Comparison of ENCODE assay signal across 18 mouse cellular contexts in genomic region chr10:84420589-84420988, GRCm38 (mm10). TPM values are rescaled to one million over a fixed set of nuclear protein-coding genes. Genes with fewer than 3 reads are reported as not detected.
A peak's percentile ranks its signal among the peaks of the same experiment; 100 is the strongest.
DNase-seq lines count a peak whose midpoint lies in the region; TF ChIP-seq lines count a peak whose summit lies in the region.
"Had no signal": no experiment of that assay in that cellular context is flagged by ENCODE, and none has a peak within 500 bp of the region (broad histone marks: within the 10 kb centered on the region; RNA-seq: fewer than 3 reads in every experiment).

No protein-coding gene starts in this region.

- peaks cover 78% of the 10 kb centered on the region for H3K4me1 ChIP-seq in cerebellum, adult 2 months (ENCODE audit: control insufficient read depth, insufficient read depth, low read length)
- H3K4me1 ChIP-seq: intestine, embryonic 15.5 days had no signal

- TF ChIP-seq CTCF in cerebellum, adult 2 months (IDR thresholded peaks at IDR 0.05; ENCODE audit: borderline replicate concordance, insufficient read depth, low read depth, low read length) = no peak

- no peaks in the 10 kb centered on the region for H3K27me3 ChIP-seq in cerebellum, adult 2 months (ENCODE audit: control insufficient read depth, insufficient read depth, low read length)
- H3K27me3 ChIP-seq: CH12.LX; embryonic facial prominence, embryonic 13.5 days; heart, embryonic 12.5 days; intestine, embryonic 15.5 days; Patski had no signal

- H3K27ac ChIP-seq in cerebellum, adult 2 months (ENCODE audit: insufficient read depth, low read length) = peak overlapping the region; percentile 51
- H3K27ac ChIP-seq: embryonic facial prominence, embryonic 13.5 days; heart, adult 2 months; hindbrain, embryonic 10.5 days; hindbrain, embryonic 14.5 days; intestine, embryonic 15.5 days had no signal

- WGBS in cerebellum, adult 2 months = 10% methylated on average over 6 of the region's 6 CpGs

- no peak overlapping the region for H3K4me3 ChIP-seq in cerebellum, adult 2 months (replicated peaks; ENCODE audit: insufficient read depth, low read depth, low read length)
- H3K4me3 ChIP-seq: embryonic facial prominence, embryonic 13.5 days; heart, adult 2 months; heart, embryonic 12.5 days; hindbrain, embryonic 10.5 days; intestine, embryonic 15.5 days had no signal

- DNase-seq in cerebellum, adult 18-20 months = peak; percentile 58 to 65
- DNase-seq in cerebellum, adult 11 months = no peak
- peak; percentile 62 to 78 for DNase-seq in cerebellum, adult 2 months
- DNase-seq in cerebellum, adult 9-11 months = peak; percentile 71
- DNase-seq in right cerebral cortex, postnatal 10 days (ENCODE audit: low spot score in 2 of 2) = no peak
- DNase-seq in kidney, adult 9 months = no peak
- DNase-seq: adrenal gland, postnatal 14 days; gastrocnemius, postnatal 10 days; heart, adult 2 months; kidney, adult 18-20 months had no signal

- TF ChIP-seq POLR2A in cerebellum, adult 2 months (IDR thresholded peaks at IDR 0.05; ENCODE audit: borderline replicate concordance, insufficient read depth, low read length) = no peak

RNA-seq across cellular contexts. Expression of gene Nuak1, which starts 19.8 kb away (rescaled TPM):
- 39.8 and 41.5 TPM in 2 replicates for polyA plus RNA-seq in cerebellum, adult 2 months (2012; rRNA removed)
- polyA plus RNA-seq: activated CD4-positive, CD25-positive, alpha-beta regulatory T cell, adult 4 months had no signal

Comparison
In these comparisons a context has a peak if more than half of its experiments do, and no peak if none do; other contexts are left out.
1. DNase-seq: peak in cerebellum, adult 18-20 months (2 of 2), cerebellum, adult 2 months (2 of 2) and cerebellum, adult 9-11 months (single experiment); none in cerebellum, adult 11 months (single experiment), right cerebral cortex, postnatal 10 days (0 of 2) and kidney, adult 9 months (single experiment).